Mouse (Mus musculus) MEL (cell line): ENCODE measurements around the gene Pros1. TPM values are rescaled to one million over a fixed set of nuclear protein-coding genes. Genes with fewer than 3 reads are reported as not detected.

Experiments
- DNase-seq: peaks from one replicate; pipeline ENCODE4 v3.0.0; 2011; ENCODE audit warnings: low read depth, low spot score
- H3K27ac ChIP-seq: 2 replicates; pipeline ENCODE4 v1.5.1; 2012; ENCODE audit warnings: low read depth, mild to moderate bottlenecking, control low read depth, low read length, moderate library complexity; ENCODE audit not compliant: control insufficient read depth
- H3K27me3 ChIP-seq, 2 experiments: fragments of 150-350 bp in 1 of 2; sonication (generic) in 1 of 2; 2 replicates each; pipeline ENCODE4 v1.6.1; 2012; ENCODE audit warnings: low read length in 2 of 2, mild to moderate bottlenecking in 2 of 2, improper control_type of control experiment in 1 of 2, moderate library complexity in 1 of 2; ENCODE audit not compliant: insufficient read depth in 2 of 2, control insufficient read depth in 1 of 2
- H3K36me3 ChIP-seq, 2 experiments: 2 replicates each; pipeline ENCODE4 v1.6.1; 2012 to 2014; ENCODE audit warnings: low read length in 2 of 2, improper control_type of control experiment in 1 of 2, inconsistent platforms in 1 of 2, mild to moderate bottlenecking in 1 of 2; ENCODE audit not compliant: insufficient read depth in 2 of 2, control insufficient read depth in 1 of 2
- H3K4me1 ChIP-seq, 2 experiments: fragments of 150-350 bp in 1 of 2; sonication (generic) in 1 of 2; 2 replicates each; pipeline ENCODE4 v1.6.1; 2012; ENCODE audit warnings: low read length in 2 of 2, improper control_type of control experiment in 1 of 2, mild to moderate bottlenecking in 1 of 2; ENCODE audit not compliant: insufficient read depth in 2 of 2, control insufficient read depth in 1 of 2
- H3K4me3 ChIP-seq, 2 experiments: fragments of 150-350 bp in 1 of 2; sonication (generic) in 1 of 2; 2 replicates each; pipeline ENCODE4 v1.5.1; 2012; ENCODE audit warnings: low read depth in 2 of 2, low read length in 2 of 2, mild to moderate bottlenecking in 2 of 2, moderate library complexity in 2 of 2, control low read depth in 1 of 2, improper control_type of control experiment in 1 of 2; ENCODE audit not compliant: control insufficient read depth in 1 of 2, insufficient read depth in 1 of 2
- H3K79me2 ChIP-seq: 2 replicates; pipeline ENCODE4 v1.6.1; 2012; ENCODE audit warnings: mild to moderate bottlenecking, low read length, moderate library complexity; ENCODE audit not compliant: control insufficient read depth, poor library complexity, insufficient read depth
- H3K9ac ChIP-seq: 2 replicates; pipeline ENCODE4 v1.6.1; 2012; ENCODE audit warnings: low read depth, mild to moderate bottlenecking, control low read depth, low read length, moderate library complexity; ENCODE audit not compliant: control insufficient read depth, poor library complexity, severe bottlenecking
- H3K9me3 ChIP-seq: fragments of 150-350 bp; sonication (generic); replicated peaks from 2 replicates; pipeline ENCODE4 v1.6.1; 2012; ENCODE audit warnings: mild to moderate bottlenecking, low read length, improper control_type of control experiment, moderate library complexity; ENCODE audit not compliant: insufficient read depth
- CHD1 ChIP-seq: IDR thresholded peaks from 2 replicates; pipeline ENCODE4 v1.6.1; 2012; ENCODE audit warnings: low read depth, mild to moderate bottlenecking, inconsistent platforms, low read length, improper control_type of control experiment
- CTCF ChIP-seq, 3 experiments: IDR thresholded peaks in 2 of 3; conservative IDR thresholded peaks in 1 of 3; 2 replicates each; pipeline ENCODE4 v1.5.1; 2011 to 2012; ENCODE audit warnings: low read length in 3 of 3, low read depth in 2 of 3, mild to moderate bottlenecking in 2 of 3, improper control_type of control experiment in 1 of 3, inconsistent platforms in 1 of 3, mixed read lengths in 1 of 3, moderate library complexity in 1 of 3; ENCODE audit not compliant: control insufficient read depth in 1 of 3, insufficient read depth in 1 of 3, poor library complexity in 1 of 3, severe bottlenecking in 1 of 3
- EP300 ChIP-seq, 2 experiments: IDR thresholded peaks; 2 replicates each; pipeline ENCODE4 v1.6.1; 2011; ENCODE audit warnings: improper control_type of control experiment in 2 of 2, low read length in 2 of 2, low read depth in 1 of 2, mild to moderate bottlenecking in 1 of 2
- GABPA ChIP-seq: IDR thresholded peaks from 2 replicates; pipeline ENCODE4 v1.6.1; 2012; ENCODE audit warnings: low read depth, mild to moderate bottlenecking, inconsistent platforms, low read length, improper control_type of control experiment, moderate library complexity
- GATA1 ChIP-seq: IDR thresholded peaks from 2 replicates; pipeline ENCODE4 v1.6.1; 2011; ENCODE audit warnings: low read depth, low read length, improper control_type of control experiment
- HCFC1 ChIP-seq: IDR thresholded peaks from 2 replicates; pipeline ENCODE4 v1.6.1; 2012; ENCODE audit warnings: low read depth, mild to moderate bottlenecking, inconsistent platforms, low read length, improper control_type of control experiment, moderate library complexity
- MAFK ChIP-seq: IDR thresholded peaks from 2 replicates; pipeline ENCODE4 v1.6.1; 2011; ENCODE audit warnings: low read depth, mild to moderate bottlenecking, low read length, improper control_type of control experiment, borderline replicate concordance
- MAZ ChIP-seq: IDR thresholded peaks from 2 replicates; pipeline ENCODE4 v1.6.1; 2012; ENCODE audit warnings: low read depth, mild to moderate bottlenecking, inconsistent platforms, low read length, improper control_type of control experiment
- MEF2A ChIP-seq: IDR thresholded peaks from 2 replicates; pipeline ENCODE4 v1.6.1; 2014; ENCODE audit warnings: low read depth, mild to moderate bottlenecking, inconsistent platforms, low read length, improper control_type of control experiment; ENCODE audit not compliant: poor library complexity, insufficient replicate concordance, severe bottlenecking; ENCODE audit errors: extremely low read depth
- MXI1 ChIP-seq: IDR thresholded peaks from 2 replicates; pipeline ENCODE4 v1.6.1; 2011; ENCODE audit warnings: mild to moderate bottlenecking, low read depth, low read length, improper control_type of control experiment
- MYB ChIP-seq: IDR thresholded peaks from 2 replicates; pipeline ENCODE4 v1.6.1; 2011; ENCODE audit warnings: mild to moderate bottlenecking, low read depth, low read length, improper control_type of control experiment
- POLR2A ChIP-seq, 2 experiments: IDR thresholded peaks; 2 replicates each; pipeline ENCODE4 v1.6.1; 2011 to 2012; ENCODE audit warnings: low read length in 2 of 2, mild to moderate bottlenecking in 2 of 2, control low read depth in 1 of 2, improper control_type of control experiment in 1 of 2, low read depth in 1 of 2, moderate library complexity in 1 of 2; ENCODE audit not compliant: control insufficient read depth in 1 of 2, insufficient read depth in 1 of 2, poor library complexity in 1 of 2
- POLR2AphosphoS2 ChIP-seq: IDR thresholded peaks from 2 replicates; pipeline ENCODE4 v1.6.1; 2011; ENCODE audit warnings: low read length, improper control_type of control experiment
- RAD21 ChIP-seq: IDR thresholded peaks from 2 replicates; pipeline ENCODE4 v1.6.1; 2011; ENCODE audit warnings: mild to moderate bottlenecking, low read depth, low read length, improper control_type of control experiment
- SMC3 ChIP-seq: IDR thresholded peaks from 2 replicates; pipeline ENCODE4 v1.6.1; 2011; ENCODE audit warnings: low read depth, low read length, improper control_type of control experiment
- TAL1 ChIP-seq: IDR thresholded peaks from 2 replicates; pipeline ENCODE4 v1.6.1; 2012; ENCODE audit warnings: mild to moderate bottlenecking, inconsistent platforms, low read length, moderate library complexity, mixed read lengths
- TCF12 ChIP-seq: IDR thresholded peaks from 2 replicates; pipeline ENCODE4 v1.6.1; 2014; ENCODE audit warnings: low read depth, mild to moderate bottlenecking, inconsistent platforms, low read length, improper control_type of control experiment, moderate library complexity
- UBTF ChIP-seq: IDR thresholded peaks from 2 replicates; pipeline ENCODE4 v1.6.1; 2012; ENCODE audit warnings: low read depth, mild to moderate bottlenecking, inconsistent platforms, low read length, improper control_type of control experiment, moderate library complexity, borderline replicate concordance; ENCODE audit not compliant: insufficient read depth
- USF1 ChIP-seq: IDR thresholded peaks from 2 replicates; pipeline ENCODE4 v1.6.1; 2014; ENCODE audit warnings: low read depth, mild to moderate bottlenecking, inconsistent platforms, low read length, improper control_type of control experiment, moderate library complexity
- USF2 ChIP-seq, 2 experiments: IDR thresholded peaks; 2 replicates each; pipeline ENCODE4 v1.6.1; 2011 to 2012; ENCODE audit warnings: improper control_type of control experiment in 2 of 2, low read length in 2 of 2, borderline replicate concordance in 1 of 2, inconsistent platforms in 1 of 2, low read depth in 1 of 2, mild to moderate bottlenecking in 1 of 2; ENCODE audit not compliant: insufficient read depth in 1 of 2
- ZMIZ1 ChIP-seq: IDR thresholded peaks from 2 replicates; pipeline ENCODE4 v1.6.1; 2012; ENCODE audit warnings: low read depth, mild to moderate bottlenecking, inconsistent platforms, low read length, improper control_type of control experiment, moderate library complexity
- polyA plus RNA-seq, 2 experiments: library from polyadenylated mRNA; stranded (reverse) in 1 of 2; unstranded in 1 of 2; fragments of >175 nt in 1 of 2; fragments of >200 nt in 1 of 2; gene quantifications; 2 replicates each; pipeline versions ENCODE4 v1.2.1 to v1.2.4; 2012; ENCODE audit warnings: low replicate concordance in 2 of 2, low read depth in 1 of 2; ENCODE audit not compliant: insufficient read length in 2 of 2, insufficient read depth in 1 of 2, missing spikeins in 1 of 2
- total RNA-seq: library from RNA; depleted of rRNA; stranded (reverse); fragments of 300-350 nt; gene quantifications from 2 replicates; pipeline ENCODE4 v1.2.3, GENCODE M21; 2012

The Pros1 gene
- total and polyA plus RNA-seq, 3 experiments = 1.7 TPM; not detected in 1

DNA sequence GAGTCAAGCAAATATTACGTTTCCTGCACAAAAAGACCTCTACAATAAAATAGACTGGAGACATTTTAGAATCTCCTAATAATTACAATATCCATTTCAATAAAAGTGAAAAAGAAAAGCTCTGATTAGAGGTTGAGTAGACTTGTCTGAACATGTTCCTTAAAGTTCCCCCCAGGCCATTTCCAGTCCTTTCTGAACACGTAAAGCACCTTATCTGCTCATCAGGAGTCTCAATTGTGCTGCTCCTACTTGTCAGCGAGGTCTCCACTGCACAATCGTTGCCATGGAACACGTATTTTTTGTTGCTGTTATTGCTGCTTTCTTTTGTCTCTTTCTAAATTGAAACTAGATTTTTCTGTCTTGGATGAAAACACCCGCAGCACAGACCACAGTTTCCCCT is 7.3 kb downstream of the Pros1 start:
- no peak overlapping the region for H3K27ac ChIP-seq
- no peaks in the 10 kb centered on the region for H3K79me2 ChIP-seq
- no peaks in the 10 kb centered on the region for H3K27me3 ChIP-seq
- no peak overlapping the region for H3K9ac ChIP-seq
- DNase-seq = no peak
- H3K4me3 ChIP-seq = no peak overlapping the region
- TF ChIP-seq MAFK = no peak
- TF ChIP-seq USF1 = no peak
- TF ChIP-seq CHD1 = no peak
- no peak for TF ChIP-seq MAZ
- TF ChIP-seq SMC3 = no peak
- TF ChIP-seq MEF2A = no peak
- no peak for TF ChIP-seq EP300 (IDR thresholded peaks at IDR 0.05; ENCODE audit: low read depth in 1 of 2, low read length in 2 of 2)
- no peak for TF ChIP-seq CTCF (IDR thresholded peaks at IDR 0.05 in 2 of 3, conservative IDR thresholded peaks at IDR 0.05 in 1 of 3; ENCODE audit: control insufficient read depth in 1 of 3, insufficient read depth in 1 of 3, low read depth in 2 of 3, low read length in 3 of 3, poor library complexity in 1 of 3, severe bottlenecking in 1 of 3)
- TF ChIP-seq HCFC1 = no peak
- TF ChIP-seq TAL1 = no peak
- peaks cover 3 to 6% of the 10 kb centered on the region in 2 experiments; a peak in 2 of 4 replicates for H3K4me1 ChIP-seq
- H3K36me3 ChIP-seq = peaks cover 0 to 6% of the 10 kb centered on the region in 2 experiments; a peak in 2 of 4 replicates
- no peaks in the 10 kb centered on the region for H3K9me3 ChIP-seq

DNA sequence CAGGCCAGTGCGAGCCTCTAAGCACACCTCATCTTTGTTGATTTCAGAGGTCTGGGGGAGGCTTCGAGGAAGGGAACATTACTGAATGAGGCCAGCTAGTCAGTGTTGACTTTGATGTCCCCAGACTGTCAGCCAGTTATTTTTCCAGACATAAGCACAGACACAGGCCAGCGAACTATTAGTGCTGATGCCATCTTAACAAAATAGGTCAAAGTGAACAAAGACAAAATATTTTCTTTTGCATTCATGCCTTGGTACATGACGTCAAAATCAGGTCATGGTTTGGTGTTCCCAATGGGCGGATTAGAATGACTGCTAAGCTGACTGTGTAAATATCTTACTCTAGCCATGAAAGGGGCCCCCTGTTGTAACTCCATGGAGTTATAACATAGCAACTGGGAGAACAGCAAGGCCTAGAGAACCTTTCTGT is 18.6 kb downstream of the Pros1 start:
- Histone ChIP-seq H3K27me3 (no peaks in the 10 kb centered on the region), H3K79me2 (no peaks in the 10 kb centered on the region), H3K36me3 (no peaks in the 10 kb centered on the region), H3K27ac (no peak overlapping the region), H3K4me3 (no peak overlapping the region), H3K4me1 (no peaks in the 10 kb centered on the region), H3K9ac (no peak overlapping the region), H3K9me3 (no peaks in the 10 kb centered on the region)
- DNase-seq = no peak
- TF ChIP-seq UBTF (no peak), USF2 (IDR thresholded peaks at IDR 0.05; ENCODE audit: borderline replicate concordance in 1 of 2, insufficient read depth in 1 of 2, low read depth in 1 of 2, low read length in 2 of 2) (no peak), RAD21 (no peak), POLR2A (IDR thresholded peaks at IDR 0.05; ENCODE audit: control insufficient read depth in 1 of 2, insufficient read depth in 1 of 2, low read depth in 1 of 2, low read length in 2 of 2, poor library complexity in 1 of 2) (no peak), POLR2AphosphoS2 (no peak), ZMIZ1 (no peak), GATA1 (no peak), MXI1 (no peak), GABPA (no peak), MYB (no peak), TCF12 (no peak)
